Mouse (Mus musculus) limb, embryonic 14.5 days (tissue): ENCODE results near the gene Asgr1. TPM values are rescaled to one million over a fixed set of nuclear protein-coding genes. Genes with fewer than 3 reads are reported as not detected.

Experiments
- ATAC-seq: fragments of 200-750 bp; cut with Nextera tagmentation; 2 replicates; pipeline ENCODE4 v1.8.0; 2017; ENCODE audit warnings: low read depth, moderate number of reproducible peaks, moderate TSS enrichment; ENCODE audit not compliant: low FRiP score
- DNase-seq: peaks from one replicate; pipeline ENCODE4 v3.0.0-alpha.2; 2015; ENCODE audit warnings: low spot score
- H3K27ac ChIP-seq: fragments of 300-500 bp; sonication (generic); replicated peaks from 2 replicates; pipeline ENCODE4 v1.5.1; 2014; ENCODE audit warnings: low read depth, mild to moderate bottlenecking, low read length, moderate library complexity, mixed read lengths
- H3K27me3 ChIP-seq: fragments of 300-500 bp; sonication (generic); 2 replicates; pipeline ENCODE4 v1.6.1; 2014; ENCODE audit warnings: low read length, mixed read lengths; ENCODE audit not compliant: control insufficient read depth, insufficient read depth
- H3K36me3 ChIP-seq: fragments of 300-500 bp; sonication (generic); 2 replicates; pipeline ENCODE4 v1.6.1; 2014; ENCODE audit warnings: mild to moderate bottlenecking, low read length, moderate library complexity, mixed read lengths; ENCODE audit not compliant: control insufficient read depth, insufficient read depth
- H3K4me1 ChIP-seq: fragments of 300-500 bp; sonication (generic); 2 replicates; pipeline ENCODE4 v1.6.1; 2014; ENCODE audit warnings: antibody characterized with exemption, low read length, mixed read lengths; ENCODE audit not compliant: control insufficient read depth, insufficient read depth
- H3K4me2 ChIP-seq: fragments of 300-500 bp; sonication (generic); replicated peaks from 2 replicates; pipeline ENCODE4 v1.6.1; 2014; ENCODE audit warnings: low read depth, mild to moderate bottlenecking, low read length, moderate library complexity; ENCODE audit not compliant: severe bottlenecking
- H3K4me3 ChIP-seq: fragments of 300-500 bp; sonication (generic); replicated peaks from 2 replicates; pipeline ENCODE4 v1.5.1; 2014; ENCODE audit warnings: low read length
- H3K9ac ChIP-seq: fragments of 300-500 bp; sonication (generic); 2 replicates; pipeline ENCODE4 v1.6.1; 2014; ENCODE audit warnings: mild to moderate bottlenecking, low read depth, low read length, moderate library complexity; ENCODE audit not compliant: severe bottlenecking
- H3K9me3 ChIP-seq: fragments of 300-500 bp; sonication (generic); 2 replicates; pipeline ENCODE4 v1.6.1; 2016; ENCODE audit warnings: low read length; ENCODE audit not compliant: control insufficient read depth
- POLR2A ChIP-seq: fragments of 200-500 bp; IDR thresholded peaks from 2 replicates; pipeline ENCODE4 v1.8.0; 2012; ENCODE audit warnings: inconsistent platforms, mild to moderate bottlenecking, moderate library complexity, borderline replicate concordance; ENCODE audit not compliant: insufficient read depth, insufficient read length; ENCODE audit errors: extremely low read depth
- WGBS: fragments of 180-500 bp; shearing (Covaris S2); extraction: QIAGEN DNeasy Blood & Tissue Kit; methylation state at CpG from one replicate; pipeline ENCODE4 v1.1.7; 2014; 5-methylcytosine and 5-hydroxymethylcytosine counted together
- polyA plus RNA-seq, 2 experiments: library from polyadenylated mRNA; depleted of rRNA in 1 of 2; stranded (reverse) in 1 of 2; unstranded in 1 of 2; fragments of >200 nt; fragmentation: Nextera tagmentation in 1 of 2; extraction: Ambion mirVana in 1 of 2; gene quantifications; 2 replicates each; pipeline versions ENCODE4 v1.2.1 to v1.2.3; 2012 to 2014

The Asgr1 gene
- polyA plus RNA-seq, 2 experiments, result 0.99 to 1.6 TPM

DNA sequence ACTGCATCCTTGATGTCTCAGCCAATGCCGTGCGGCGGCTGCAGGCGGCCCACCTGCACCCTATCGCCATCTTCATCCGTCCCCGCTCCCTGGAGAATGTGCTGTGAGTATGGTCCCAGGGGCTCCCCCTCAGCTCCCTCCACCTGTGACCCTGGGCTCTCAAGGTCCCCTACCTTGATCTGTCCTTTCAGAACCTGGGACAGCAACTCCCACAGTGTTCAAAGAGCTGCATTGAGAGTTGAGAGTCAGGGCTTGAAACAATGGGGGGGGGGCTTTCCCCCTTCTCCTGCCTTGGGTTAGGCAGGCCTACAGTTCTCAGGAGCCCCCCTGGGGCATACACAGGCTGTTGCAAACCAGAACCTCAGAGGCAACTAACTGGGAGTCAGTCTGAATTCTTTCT is 10.2 kb upstream of the Asgr1 start:
- H3K4me2 ChIP-seq, result no peak overlapping the region
- H3K27me3 ChIP-seq, result no peaks in the 10 kb centered on the region
- H3K4me1 ChIP-seq, result no peaks in the 10 kb centered on the region
- ATAC-seq, result no peak
- WGBS, result 81% methylated on average over 7 of the region's 7 CpGs
- no peak overlapping the region for H3K4me3 ChIP-seq
- H3K9me3 ChIP-seq, result no peaks in the 10 kb centered on the region
- H3K9ac ChIP-seq, result no peak overlapping the region; the same call in 1 of the 2 replicates
- DNase-seq, result no peak
- no peak for TF ChIP-seq POLR2A
- peaks cover 58% of the 10 kb centered on the region for H3K36me3 ChIP-seq
- no peak overlapping the region for H3K27ac ChIP-seq

DNA sequence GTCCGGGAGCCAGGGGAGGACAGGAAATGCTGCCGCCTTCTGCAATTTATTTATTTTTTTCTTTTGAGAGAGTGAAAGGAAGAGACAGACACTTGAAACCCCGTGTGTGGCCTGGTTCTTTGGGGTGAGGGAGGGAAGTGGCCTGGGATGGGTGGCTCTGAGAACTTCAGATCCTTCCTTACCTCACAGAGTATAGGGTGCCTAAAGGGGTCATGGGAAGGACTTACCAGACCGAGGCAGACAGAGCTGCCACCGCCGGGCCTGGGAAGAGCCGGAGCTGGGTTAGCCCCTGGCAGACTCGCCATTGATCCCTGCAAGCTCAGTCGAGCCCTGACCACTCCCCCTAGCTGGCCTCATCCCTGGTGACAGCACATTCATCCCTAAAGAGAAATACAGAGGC is 8.4 kb upstream of the Asgr1 start:
- H3K4me3 ChIP-seq, result no peak overlapping the region
- no peaks in the 10 kb centered on the region for H3K9me3 ChIP-seq
- no peak overlapping the region for H3K4me2 ChIP-seq
- H3K9ac ChIP-seq, result no peak overlapping the region
- no peak for TF ChIP-seq POLR2A
- 49% methylated on average over 9 of the region's 9 CpGs for WGBS
- DNase-seq (no peak), ATAC-seq (no peak)
- H3K36me3 ChIP-seq, result peaks cover 41% of the 10 kb centered on the region
- H3K27ac ChIP-seq, result no peak overlapping the region
- no peaks in the 10 kb centered on the region for H3K27me3 ChIP-seq
- H3K4me1 ChIP-seq, result no peaks in the 10 kb centered on the region

DNA sequence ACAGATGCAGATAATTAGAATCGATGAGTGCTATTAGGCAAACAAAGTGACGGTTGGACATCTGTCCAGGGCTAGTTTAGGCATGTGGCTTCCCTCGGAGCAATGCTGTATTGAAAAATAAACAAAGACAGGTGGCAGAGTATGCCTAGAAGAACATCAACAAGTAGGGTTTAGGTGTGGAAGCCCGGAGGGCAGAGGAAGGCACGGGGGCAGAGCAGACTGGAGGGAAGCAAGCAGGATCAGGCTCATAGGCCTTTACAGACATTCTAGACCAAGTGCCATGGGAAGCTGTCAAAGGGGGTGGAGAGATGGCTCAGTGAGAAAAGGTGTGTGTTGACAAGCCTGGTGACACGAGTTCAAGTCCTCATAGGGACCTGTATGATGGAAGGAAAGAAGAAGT is 4.5 kb upstream of the Asgr1 start:
- ATAC-seq (no peak), DNase-seq (no peak)
- H3K4me2 ChIP-seq, result no peak overlapping the region
- H3K4me3 ChIP-seq, result no peak overlapping the region
- peaks cover 5% of the 10 kb centered on the region for H3K36me3 ChIP-seq
- WGBS, result 48% methylated on average over 6 of the region's 6 CpGs
- no peak overlapping the region for H3K9ac ChIP-seq
- no peaks in the 10 kb centered on the region for H3K27me3 ChIP-seq
- no peak overlapping the region for H3K27ac ChIP-seq
- H3K9me3 ChIP-seq, result no peaks in the 10 kb centered on the region
- TF ChIP-seq POLR2A, result no peak
- H3K4me1 ChIP-seq, result no peaks in the 10 kb centered on the region

DNA sequence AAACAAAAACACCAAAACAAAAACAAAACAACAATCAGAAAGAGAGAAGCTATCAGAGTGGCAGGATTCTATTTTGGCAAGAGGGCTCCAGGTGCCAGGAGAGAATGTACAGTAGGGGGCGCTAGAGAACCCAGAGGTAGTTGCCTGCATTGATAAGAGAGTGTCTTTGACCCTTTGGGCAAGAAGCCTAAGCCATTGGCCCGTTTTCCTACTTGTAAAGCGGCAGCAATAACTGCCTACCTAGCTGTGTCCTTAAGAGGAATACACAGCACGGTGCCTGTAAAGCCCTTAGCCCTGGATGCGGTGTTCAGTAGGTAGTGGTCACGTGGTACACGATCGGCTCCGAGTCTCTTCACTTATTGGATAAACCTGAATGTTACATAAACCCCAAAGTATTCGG is 4.1 kb upstream of the Asgr1 start:
- H3K27ac ChIP-seq, result no peak overlapping the region
- no peaks in the 10 kb centered on the region for H3K9me3 ChIP-seq
- ATAC-seq, result no peak
- peaks cover under 1% of the 10 kb centered on the region for H3K36me3 ChIP-seq
- H3K4me1 ChIP-seq, result no peaks in the 10 kb centered on the region
- no peak overlapping the region for H3K4me3 ChIP-seq
- no peaks in the 10 kb centered on the region for H3K27me3 ChIP-seq
- no peak overlapping the region for H3K4me2 ChIP-seq
- TF ChIP-seq POLR2A, result no peak
- WGBS, result 59% methylated on average over 10 of the region's 10 CpGs
- no peak for DNase-seq
- no peak overlapping the region for H3K9ac ChIP-seq

DNA sequence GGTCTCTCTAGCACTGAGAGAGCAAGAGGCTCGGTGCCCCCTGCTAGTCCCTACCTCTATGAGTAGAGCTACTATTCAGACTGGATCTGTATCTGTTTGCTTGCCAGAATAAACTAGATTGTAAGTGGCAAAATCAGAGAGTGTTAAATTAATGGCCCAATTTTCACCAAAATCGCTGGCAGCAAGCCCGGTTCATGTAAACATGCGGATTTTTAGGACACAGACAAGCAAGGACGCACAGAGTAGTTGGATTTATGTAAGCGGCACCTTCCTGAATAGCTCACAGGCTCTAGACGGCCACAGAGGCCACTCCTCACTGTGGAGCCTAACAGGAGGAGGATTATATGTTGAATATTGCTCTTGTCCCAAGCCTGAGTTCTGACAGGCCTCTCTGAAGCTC is 729 bp upstream of the Asgr1 start:
- Histone ChIP-seq H3K4me3 (no peak overlapping the region), H3K27me3 (no peaks in the 10 kb centered on the region), H3K4me1 (no peaks in the 10 kb centered on the region), H3K9me3 (no peaks in the 10 kb centered on the region), H3K4me2 (no peak overlapping the region), H3K27ac (no peak overlapping the region), H3K36me3 (no peaks in the 10 kb centered on the region), H3K9ac (no peak overlapping the region)
- no peak for TF ChIP-seq POLR2A
- DNase-seq (no peak), ATAC-seq (no peak)
- 58% methylated on average over 7 of the region's 7 CpGs for WGBS

DNA sequence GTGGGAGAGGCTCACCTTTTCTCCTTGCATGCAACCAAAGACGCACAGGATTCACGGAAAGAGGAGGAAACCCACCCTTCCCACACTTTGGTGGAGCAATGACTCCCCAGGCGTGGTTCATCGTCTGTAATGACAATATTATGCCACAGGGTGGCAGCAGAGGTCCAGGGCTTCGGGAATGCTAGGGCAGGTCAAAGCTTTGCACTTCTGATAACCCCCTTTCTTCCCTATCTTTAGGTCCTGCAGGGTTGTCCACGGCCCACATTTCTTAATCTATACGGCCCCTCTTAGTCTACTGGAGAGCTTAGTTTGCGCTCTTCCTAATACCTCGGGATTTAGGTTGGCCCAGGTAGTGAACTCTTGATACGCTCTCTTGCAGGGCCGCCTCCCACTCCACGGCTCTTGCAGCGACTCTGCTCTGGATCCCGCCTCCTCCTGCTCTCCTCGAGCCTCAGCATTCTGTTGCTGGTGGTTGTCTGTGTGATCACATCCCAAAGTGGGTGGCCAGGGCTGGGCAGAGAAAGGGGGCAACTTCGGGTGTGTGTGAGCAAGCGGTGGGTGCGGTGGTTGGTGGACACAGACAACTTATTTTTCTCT is 1.8 kb downstream of the Asgr1 start:
- Histone ChIP-seq H3K4me1 (no peaks in the 10 kb centered on the region), H3K4me2 (peak overlapping the region; percentile 22), H3K9ac (no peak overlapping the region), H3K9me3 (no peaks in the 10 kb centered on the region), H3K4me3 (no peak overlapping the region), H3K27ac (no peak overlapping the region), H3K36me3 (no peaks in the 10 kb centered on the region), H3K27me3 (no peaks in the 10 kb centered on the region)
- DNase-seq (peak; percentile 58), ATAC-seq (peak; percentile 63)
- WGBS, result 26% methylated on average over 17 of the region's 18 CpGs
- TF ChIP-seq POLR2A, result no peak
